Mouse (Mus musculus) cortical plate, adult 2 months (tissue): ENCODE measurements around the gene Urah.

ENCODE experiments used
- CTCF ChIP-seq: fragments of 200-500 bp; IDR thresholded peaks from 2 replicates; pipeline ENCODE4 v1.5.1; 2011; ENCODE audit warnings: mild to moderate bottlenecking, control low read depth, low read length; ENCODE audit not compliant: insufficient read depth; ENCODE audit errors: extremely low read depth
- POLR2A ChIP-seq: fragments of 200-500 bp; IDR thresholded peaks from 2 replicates; pipeline ENCODE4 v1.6.1; 2011; ENCODE audit warnings: mild to moderate bottlenecking, low read length, control low read depth; ENCODE audit not compliant: insufficient read depth; ENCODE audit errors: extremely low read depth

GRCm38 (mm10) chr7:140855181-140855580 is 20.4 kb downstream of the Urah start:
- TF ChIP-seq CTCF (no peak), POLR2A (no peak)
